Mouse (Mus musculus): ENCODE measurements around the gene Prss36. TPM values are rescaled to one million over a fixed set of nuclear protein-coding genes. Genes with fewer than 3 reads are reported as not detected.

Prss36 gene
- 11.6 and 11.7 TPM in 2 replicates for polyA plus RNA-seq (2014; fragmentation: Nextera tagmentation; extraction: Ambion mirVana)

- no peaks in the 10 kb centered on the region for H3K9me3 ChIP-seq (ENCODE audit: control insufficient read depth, low read length)
- no peaks in the 10 kb centered on the region for H3K4me1 ChIP-seq (ENCODE audit: control insufficient read depth, insufficient read depth, low read length)
- peaks cover 10% of the 10 kb centered on the region for H3K27me3 ChIP-seq (ENCODE audit: control insufficient read depth, insufficient read depth, low read length)
- no peak within 1 kb of the TSS for H3K4me3 ChIP-seq (ENCODE audit: low read depth, low read length)
- 80% methylated on average over 6 of the region's 6 CpGs for WGBS
- no peak within 1 kb of the TSS for H3K4me2 ChIP-seq (ENCODE audit: low read depth)
- H3K36me3 ChIP-seq (ENCODE audit: control insufficient read depth, insufficient read depth, low read length), result no peaks in the 10 kb centered on the region
- DNase-seq (ENCODE audit: low spot score), result no peak
- H3K27ac ChIP-seq (ENCODE audit: low read depth, low read length), result no peak within 1 kb of the TSS
- ATAC-seq (ENCODE audit: insufficient read depth, low FRiP score, low TSS enrichment), result no peak
- H3K9ac ChIP-seq (ENCODE audit: low read length), result no peak within 1 kb of the TSS
Observed at GRCm38 (mm10) chr7:127946470-127947023, at the start of gene Prss36. TSS of gene Prss36 (minus strand) at chr7:127946725.

GRCm38 (mm10) chr7:127993341-127993977 is 46.9 kb upstream of the Prss36 start, which contains the start of gene Pycard:
TSS of gene Pycard (minus strand) at chr7:127993867.
- Histone ChIP-seq H3K36me3 (ENCODE audit: control insufficient read depth, insufficient read depth, low read length) (peaks cover 2% of the 10 kb centered on the region), H3K4me2 (ENCODE audit: low read depth) (0 out of 2 replicates have a peak within 1 kb of the TSS, but pooled peaks have one; percentile 12), H3K27me3 (ENCODE audit: control insufficient read depth, insufficient read depth, low read length) (no peaks in the 10 kb centered on the region), H3K4me1 (ENCODE audit: control insufficient read depth, insufficient read depth, low read length) (peaks cover 4% of the 10 kb centered on the region; the same call in 1 of the 2 replicates), H3K9me3 (ENCODE audit: control insufficient read depth, low read length) (no peaks in the 10 kb centered on the region), H3K27ac (ENCODE audit: low read depth, low read length) (no peak within 1 kb of the TSS), H3K9ac (ENCODE audit: low read length) (no peak within 1 kb of the TSS), H3K4me3 (ENCODE audit: low read depth, low read length) (no peak within 1 kb of the TSS; the same call in 1 of the 2 replicates)
- DNase-seq (ENCODE audit: low spot score) (no peak), ATAC-seq (ENCODE audit: insufficient read depth, low FRiP score, low TSS enrichment) (no peak)
- WGBS, result 18% methylated on average over 18 of the region's 18 CpGs

- Histone ChIP-seq H3K4me2 (ENCODE audit: low read depth) (no peak overlapping the region), H3K4me3 (ENCODE audit: low read depth, low read length) (no peak overlapping the region; the same call in 1 of the 2 replicates), H3K27ac (ENCODE audit: low read depth, low read length) (no peak overlapping the region), H3K9me3 (ENCODE audit: control insufficient read depth, low read length) (no peaks in the 10 kb centered on the region), H3K27me3 (ENCODE audit: control insufficient read depth, insufficient read depth, low read length) (no peaks in the 10 kb centered on the region), H3K36me3 (ENCODE audit: control insufficient read depth, insufficient read depth, low read length) (peaks cover 2% of the 10 kb centered on the region), H3K9ac (ENCODE audit: low read length) (no peak overlapping the region), H3K4me1 (ENCODE audit: control insufficient read depth, insufficient read depth, low read length) (peaks cover 4% of the 10 kb centered on the region; the same call in 1 of the 2 replicates)
- ATAC-seq (ENCODE audit: insufficient read depth, low FRiP score, low TSS enrichment) (no peak), DNase-seq (ENCODE audit: low spot score) (no peak)
- WGBS, result 50% methylated on average over 5 of the region's 5 CpGs
Observed at GRCm38 (mm10) chr7:127992488-127993340, 46.2 kb upstream of the Prss36 start.

- peak; percentile 49; the same call in 1 of the 2 replicates for ATAC-seq (ENCODE audit: insufficient read depth, low FRiP score, low TSS enrichment)
- peak; percentile 75 for DNase-seq (ENCODE audit: low spot score)
Observed at GRCm38 (mm10) chr7:127991643-127992487, 45.3 kb upstream of the Prss36 start.

GRCm38 (mm10) chr7:127988904-127989303 is 42.4 kb upstream of the Prss36 start:
- Histone ChIP-seq H3K4me3 (ENCODE audit: low read depth, low read length) (no peak overlapping the region), H3K27me3 (ENCODE audit: control insufficient read depth, insufficient read depth, low read length) (no peaks in the 10 kb centered on the region), H3K4me1 (ENCODE audit: control insufficient read depth, insufficient read depth, low read length) (peaks cover 4% of the 10 kb centered on the region; the same call in 1 of the 2 replicates), H3K9ac (ENCODE audit: low read length) (no peak overlapping the region), H3K27ac (ENCODE audit: low read depth, low read length) (no peak overlapping the region), H3K9me3 (ENCODE audit: control insufficient read depth, low read length) (no peaks in the 10 kb centered on the region), H3K4me2 (ENCODE audit: low read depth) (no peak overlapping the region), H3K36me3 (ENCODE audit: control insufficient read depth, insufficient read depth, low read length) (peaks cover 2% of the 10 kb centered on the region)
- WGBS, result 84% methylated on average over 1 of the region's 1 CpGs
- ATAC-seq (ENCODE audit: insufficient read depth, low FRiP score, low TSS enrichment) (no peak), DNase-seq (ENCODE audit: low spot score) (no peak)

More at GRCm38 (mm10) chr7:127991643-127992487, 45.3 kb upstream of the Prss36 start:
- Histone ChIP-seq H3K27ac (ENCODE audit: low read depth, low read length) (no peak overlapping the region), H3K9ac (ENCODE audit: low read length) (no peak overlapping the region), H3K4me2 (ENCODE audit: low read depth) (no peak overlapping the region), H3K27me3 (ENCODE audit: control insufficient read depth, insufficient read depth, low read length) (no peaks in the 10 kb centered on the region), H3K4me1 (ENCODE audit: control insufficient read depth, insufficient read depth, low read length) (peaks cover 4% of the 10 kb centered on the region; the same call in 1 of the 2 replicates), H3K36me3 (ENCODE audit: control insufficient read depth, insufficient read depth, low read length) (peaks cover 2% of the 10 kb centered on the region), H3K9me3 (ENCODE audit: control insufficient read depth, low read length) (no peaks in the 10 kb centered on the region), H3K4me3 (ENCODE audit: low read depth, low read length) (no peak overlapping the region)
- WGBS, result 53% methylated on average over 6 of the region's 6 CpGs

- H3K4me3 ChIP-seq (ENCODE audit: low read depth, low read length), result no peak overlapping the region
- H3K36me3 ChIP-seq (ENCODE audit: control insufficient read depth, insufficient read depth, low read length), result peaks cover 36% of the 10 kb centered on the region
- no peak for DNase-seq (ENCODE audit: low spot score)
- no peaks in the 10 kb centered on the region for H3K4me1 ChIP-seq (ENCODE audit: control insufficient read depth, insufficient read depth, low read length)
- H3K9ac ChIP-seq (ENCODE audit: low read length), result no peak overlapping the region
- no peak for ATAC-seq (ENCODE audit: insufficient read depth, low FRiP score, low TSS enrichment)
- H3K27me3 ChIP-seq (ENCODE audit: control insufficient read depth, insufficient read depth, low read length), result no peaks in the 10 kb centered on the region
- 90% methylated on average over 3 of the region's 3 CpGs for WGBS
- no peaks in the 10 kb centered on the region for H3K9me3 ChIP-seq (ENCODE audit: control insufficient read depth, low read length)
- no peak overlapping the region for H3K27ac ChIP-seq (ENCODE audit: low read depth, low read length)
- H3K4me2 ChIP-seq (ENCODE audit: low read depth), result no peak overlapping the region
Observed at GRCm38 (mm10) chr7:127980606-127981005, 34.1 kb upstream of the Prss36 start.

- H3K9me3 ChIP-seq (ENCODE audit: control insufficient read depth, low read length), result no peaks in the 10 kb centered on the region
- ATAC-seq (ENCODE audit: insufficient read depth, low FRiP score, low TSS enrichment) (no peak), DNase-seq (ENCODE audit: low spot score) (no peak)
- H3K36me3 ChIP-seq (ENCODE audit: control insufficient read depth, insufficient read depth, low read length), result peaks cover 42% of the 10 kb centered on the region
- H3K4me2 ChIP-seq (ENCODE audit: low read depth), result no peak overlapping the region
- no peaks in the 10 kb centered on the region for H3K4me1 ChIP-seq (ENCODE audit: control insufficient read depth, insufficient read depth, low read length)
- H3K9ac ChIP-seq (ENCODE audit: low read length), result no peak overlapping the region
- no peak overlapping the region for H3K4me3 ChIP-seq (ENCODE audit: low read depth, low read length)
- no peak overlapping the region for H3K27ac ChIP-seq (ENCODE audit: low read depth, low read length)
- WGBS, result 93% methylated on average over 2 of the region's 2 CpGs
- no peaks in the 10 kb centered on the region for H3K27me3 ChIP-seq (ENCODE audit: control insufficient read depth, insufficient read depth, low read length)
Observed at GRCm38 (mm10) chr7:127978856-127979255, 32.3 kb upstream of the Prss36 start.

- Histone ChIP-seq H3K27ac (ENCODE audit: low read depth, low read length) (no peak overlapping the region), H3K9me3 (ENCODE audit: control insufficient read depth, low read length) (no peaks in the 10 kb centered on the region), H3K27me3 (ENCODE audit: control insufficient read depth, insufficient read depth, low read length) (no peaks in the 10 kb centered on the region), H3K4me3 (ENCODE audit: low read depth, low read length) (no peak overlapping the region), H3K9ac (ENCODE audit: low read length) (no peak overlapping the region), H3K4me2 (ENCODE audit: low read depth) (no peak overlapping the region), H3K36me3 (ENCODE audit: control insufficient read depth, insufficient read depth, low read length) (peaks cover 43% of the 10 kb centered on the region), H3K4me1 (ENCODE audit: control insufficient read depth, insufficient read depth, low read length) (no peaks in the 10 kb centered on the region)
- DNase-seq (ENCODE audit: low spot score) (no peak), ATAC-seq (ENCODE audit: insufficient read depth, low FRiP score, low TSS enrichment) (no peak)
- WGBS, result 93% methylated on average over 2 of the region's 2 CpGs
Observed at GRCm38 (mm10) chr7:127974413-127974930, 27.9 kb upstream of the Prss36 start.

All from neural tube, embryonic 11.5 days (tissue).